Mouse (Mus musculus) gastrocnemius, postnatal 36 days (tissue): ENCODE results near the gene Glipr2. TPM values are rescaled to one million over a fixed set of nuclear protein-coding genes. Genes with fewer than 3 reads are reported as not detected.

Experiments
- total RNA-seq, 2 experiments: library from RNA; stranded (reverse); gene quantifications; 2 replicates each; pipeline ENCODE4 v1.2.3; 2021

Gene Glipr2
- total RNA-seq, 2 experiments from 2014 or later: 2.4 to 3.0 TPM

Other genes with a start within 250 kb of the Glipr2 start
- not detected for gene Olfr71, start 247.1 kb upstream of the Glipr2 start, total RNA-seq
- 1 to 10 TPM; 1.2 to 2.0 TPM for gene Hrct1, start 230.2 kb upstream of the Glipr2 start, total RNA-seq
- gene Spaar, start 227.4 kb upstream of the Glipr2 start, total RNA-seq: 1 to 10 TPM; 1.3 to 1.5 TPM
- not detected for gene Olfr159, start 186.4 kb upstream of the Glipr2 start, total RNA-seq
- gene Olfr156, start 133.5 kb upstream of the Glipr2 start, total RNA-seq: not detected
- not detected for gene Olfr157, start 117.2 kb upstream of the Glipr2 start, total RNA-seq
- not detected for gene Olfr155, start 105.8 kb upstream of the Glipr2 start, total RNA-seq
- 1 to 10 TPM; 2.2 to 2.5 TPM for gene Reck, start 81.9 kb upstream of the Glipr2 start, total RNA-seq
- not detected for gene Ccin, start 26.1 kb downstream of the Glipr2 start, total RNA-seq
- 10 to 100 TPM; 46.3 to 49.3 TPM for gene Clta, start 47.1 kb downstream of the Glipr2 start, total RNA-seq
- 10 to 100 TPM in 1 of 2 experiments, 1 to 10 TPM in 1; 8.1 to 11.8 TPM for gene Gne, start 126.8 kb downstream of the Glipr2 start, total RNA-seq